Mouse (Mus musculus) liver, embryonic 14.5 days (tissue): ENCODE measurements around the gene C1ql4. TPM values are rescaled to one million over a fixed set of nuclear protein-coding genes. Genes with fewer than 3 reads are reported as not detected.

Experiments
- ATAC-seq: fragments of 200-750 bp; cut with Nextera tagmentation; 2 replicates; pipeline ENCODE4 v1.8.0; 2017; ENCODE audit warnings: moderate number of reproducible peaks, mild to moderate bottlenecking, moderate library complexity; ENCODE audit not compliant: insufficient read depth
- DNase-seq, 3 experiments: peaks; one replicate each; pipeline ENCODE4 v3.0.0-alpha.2; 2012 to 2013; ENCODE audit warnings: low read depth in 3 of 3, low spot score in 3 of 3
- H3K27ac ChIP-seq: fragments of 300-500 bp; sonication (generic); 2 replicates; pipeline ENCODE4 v1.5.1; 2014; ENCODE audit warnings: moderate library complexity, mild to moderate bottlenecking, control low read depth, inconsistent platforms
- H3K27me3 ChIP-seq: fragments of 300-500 bp; sonication (generic); 2 replicates; pipeline ENCODE4 v1.6.1; 2014; ENCODE audit warnings: mild to moderate bottlenecking, low read length, moderate library complexity; ENCODE audit not compliant: control insufficient read depth, insufficient read depth
- H3K36me3 ChIP-seq: fragments of 300-500 bp; sonication (generic); replicated peaks from 2 replicates; pipeline ENCODE4 v1.6.1; 2014; ENCODE audit warnings: low read depth; ENCODE audit not compliant: control insufficient read depth, insufficient read depth
- H3K4me1 ChIP-seq, 2 experiments: fragments of 200-500 bp in 1 of 2; fragments of 300-500 bp in 1 of 2; sonication (generic) in 1 of 2; replicated peaks; 2 replicates each; pipeline ENCODE4 v1.6.1; 2012 to 2014; ENCODE audit warnings: antibody characterized with exemption in 1 of 2, inconsistent platforms in 1 of 2, low read length in 1 of 2; ENCODE audit not compliant: control insufficient read depth in 2 of 2, insufficient read depth in 2 of 2
- H3K4me2 ChIP-seq: fragments of 300-500 bp; sonication (generic); 2 replicates; pipeline ENCODE4 v1.6.1; 2014; ENCODE audit warnings: low read depth, mild to moderate bottlenecking, control low read depth, moderate library complexity
- H3K4me3 ChIP-seq, 2 experiments: fragments of 200-500 bp in 1 of 2; fragments of 300-500 bp in 1 of 2; sonication (generic) in 1 of 2; 2 replicates each; pipeline ENCODE4 v1.5.1; 2012 to 2014; ENCODE audit warnings: low read depth in 2 of 2, low read length in 2 of 2, mild to moderate bottlenecking in 2 of 2, control low read depth in 1 of 2, inconsistent platforms in 1 of 2, moderate library complexity in 1 of 2; ENCODE audit not compliant: insufficient read depth in 1 of 2
- H3K9ac ChIP-seq: fragments of 300-500 bp; sonication (generic); replicated peaks from 2 replicates; pipeline ENCODE4 v1.6.1; 2014; ENCODE audit warnings: mild to moderate bottlenecking, control low read depth, moderate library complexity
- H3K9me3 ChIP-seq: fragments of 300-500 bp; sonication (generic); 2 replicates; pipeline ENCODE4 v1.6.1; 2016; ENCODE audit warnings: low read length, mixed read lengths; ENCODE audit not compliant: control insufficient read depth
- CTCF ChIP-seq: IDR thresholded peaks from 2 replicates; pipeline ENCODE4 v1.5.1; 2016; ENCODE audit warnings: antibody characterized with exemption, low read depth, control low read depth
- EP300 ChIP-seq: IDR thresholded peaks from 2 replicates; pipeline ENCODE4 v1.6.1; 2016; ENCODE audit warnings: antibody characterized with exemption, low read depth
- WGBS: fragments of 180-500 bp; shearing (Covaris S2); extraction: QIAGEN DNeasy Blood & Tissue Kit; methylation state at CpG from one replicate; pipeline ENCODE4 v1.1.7; 2014; ENCODE audit not compliant: insufficient replicate concordance; 5-methylcytosine and 5-hydroxymethylcytosine counted together
- polyA plus RNA-seq, 2 experiments: library from polyadenylated mRNA; depleted of rRNA in 1 of 2; stranded (reverse) in 1 of 2; unstranded in 1 of 2; fragments of >200 nt; fragmentation: Nextera tagmentation in 1 of 2; extraction: Ambion mirVana in 1 of 2; gene quantifications; 2 replicates each; pipeline versions ENCODE4 v1.2.1 to v1.2.3; 2012 to 2014

The C1ql4 gene
- polyA plus RNA-seq, 2 experiments: not detected

- ATAC-seq (no peak), DNase-seq (no peak)
- H3K9me3 ChIP-seq: no peaks in the 10 kb centered on the region
- no peaks in the 10 kb centered on the region for H3K27me3 ChIP-seq
- no peak overlapping the region for H3K4me2 ChIP-seq
- H3K36me3 ChIP-seq: no peaks in the 10 kb centered on the region
- H3K4me1 ChIP-seq: peaks cover 0 to 8% of the 10 kb centered on the region in 2 experiments; a peak in 2 of 4 replicates
- no peak for TF ChIP-seq EP300
- no peak for TF ChIP-seq CTCF
- no peak overlapping the region for H3K4me3 ChIP-seq
- WGBS: 60% methylated on average over 4 of the region's 4 CpGs
- no peak overlapping the region for H3K27ac ChIP-seq
- H3K9ac ChIP-seq: no peak overlapping the region
These were observed 24.2 kb upstream of the C1ql4 start for GRCm38 (mm10) chr15:99111809-99112208.

DNA sequence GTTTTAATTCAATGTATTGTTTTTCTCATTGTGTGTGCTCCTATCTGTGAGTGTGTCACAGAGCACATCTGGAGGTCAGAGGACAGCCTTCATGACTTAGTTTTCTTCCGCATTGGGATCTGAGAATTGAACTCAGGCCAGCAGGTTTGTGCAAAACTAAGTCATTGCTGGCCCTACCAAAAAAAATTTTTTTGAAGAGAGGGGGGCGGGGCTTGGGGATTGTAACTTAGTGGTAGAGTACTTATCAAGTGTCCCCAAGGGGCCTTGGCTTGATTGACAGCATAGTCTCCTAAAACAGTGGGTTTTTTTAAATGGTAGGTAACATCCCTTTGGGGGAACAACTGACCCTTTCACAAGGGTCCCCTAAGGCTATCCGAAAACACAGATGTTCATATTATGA lies 23.5 kb upstream of the C1ql4 start:
- Histone ChIP-seq H3K4me2 (no peak overlapping the region), H3K4me3 (no peak overlapping the region), H3K9ac (no peak overlapping the region), H3K4me1 (peaks cover 0 to 8% of the 10 kb centered on the region in 2 experiments; a peak in 2 of 4 replicates), H3K9me3 (no peaks in the 10 kb centered on the region), H3K27ac (no peak overlapping the region), H3K27me3 (no peaks in the 10 kb centered on the region), H3K36me3 (no peaks in the 10 kb centered on the region)
- no peak for DNase-seq
- WGBS: 66% methylated on average over 3 of the region's 3 CpGs
- TF ChIP-seq CTCF (no peak), EP300 (no peak)
- ATAC-seq: no peak

DNA sequence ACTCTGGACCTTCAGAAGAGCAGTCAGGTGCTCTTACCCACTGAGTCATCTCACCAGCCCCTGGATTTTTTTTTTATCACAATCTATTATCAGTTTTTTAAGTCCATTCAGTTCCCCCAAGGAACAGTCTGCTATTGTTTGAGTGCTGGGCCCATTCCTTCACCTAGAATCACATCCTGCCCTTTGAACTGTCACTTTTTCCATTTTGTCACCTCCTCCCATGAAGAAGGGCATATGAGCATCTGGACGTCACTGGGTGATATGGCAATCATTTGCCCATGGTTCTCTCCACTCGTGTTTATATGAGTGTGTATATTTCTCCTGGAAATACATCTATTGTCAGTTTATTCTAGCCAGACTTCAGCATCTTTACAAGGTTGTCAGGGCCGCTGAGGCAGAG lies 20.2 kb upstream of the C1ql4 start:
- no peaks in the 10 kb centered on the region for H3K36me3 ChIP-seq
- H3K4me3 ChIP-seq: no peak overlapping the region
- H3K4me1 ChIP-seq: no peaks in the 10 kb centered on the region; a peak in 1 of 4 replicates
- ATAC-seq: no peak
- no peak overlapping the region for H3K4me2 ChIP-seq
- H3K9ac ChIP-seq: no peak overlapping the region
- 55% methylated on average over 3 of the region's 3 CpGs for WGBS
- no peaks in the 10 kb centered on the region for H3K9me3 ChIP-seq
- TF ChIP-seq EP300 (no peak), CTCF (no peak)
- no peak for DNase-seq
- no peak overlapping the region for H3K27ac ChIP-seq
- H3K27me3 ChIP-seq: no peaks in the 10 kb centered on the region

GRCm38 (mm10) chr15:99105238-99105637 lies 17.6 kb upstream of the C1ql4 start:
- ATAC-seq (no peak), DNase-seq (no peak)
- Histone ChIP-seq H3K9me3 (no peaks in the 10 kb centered on the region), H3K4me2 (no peak overlapping the region), H3K4me3 (no peak overlapping the region), H3K27me3 (peaks cover 2% of the 10 kb centered on the region; the same call in 1 of the 2 replicates), H3K36me3 (no peaks in the 10 kb centered on the region), H3K9ac (no peak overlapping the region), H3K4me1 (no peaks in the 10 kb centered on the region), H3K27ac (no peak overlapping the region)
- TF ChIP-seq EP300 (no peak), CTCF (no peak)
- WGBS: 42% methylated on average over 7 of the region's 7 CpGs

- Histone ChIP-seq H3K27ac (no peak overlapping the region), H3K9ac (no peak overlapping the region), H3K36me3 (no peaks in the 10 kb centered on the region), H3K9me3 (no peaks in the 10 kb centered on the region), H3K27me3 (peaks cover 52% of the 10 kb centered on the region), H3K4me1 (no peaks in the 10 kb centered on the region), H3K4me3 (peak overlapping the region; percentile 30 to 46), H3K4me2 (peak overlapping the region; percentile 36)
- DNase-seq (no peak), ATAC-seq (no peak)
- WGBS: 31% methylated on average over 3 of the region's 3 CpGs
- TF ChIP-seq EP300 (no peak), CTCF (peak; percentile 14; the same call in 1 of the 2 replicates)
These were observed 12.4 kb upstream of the C1ql4 start for GRCm38 (mm10) chr15:99099984-99100383.
